Mouse (Mus musculus) cortical plate, adult 2 months (tissue): ENCODE measurements around the gene Ano2.
A peak's percentile ranks its signal among the peaks of the same experiment; 100 is the strongest.

Source experiments
- CTCF ChIP-seq: fragments of 200-500 bp; IDR thresholded peaks from 2 replicates; pipeline ENCODE4 v1.5.1; 2011; ENCODE audit warnings: mild to moderate bottlenecking, control low read depth, low read length; ENCODE audit not compliant: insufficient read depth; ENCODE audit errors: extremely low read depth
- POLR2A ChIP-seq: fragments of 200-500 bp; IDR thresholded peaks from 2 replicates; pipeline ENCODE4 v1.6.1; 2011; ENCODE audit warnings: mild to moderate bottlenecking, low read length, control low read depth; ENCODE audit not compliant: insufficient read depth; ENCODE audit errors: extremely low read depth

- TF ChIP-seq CTCF (peak; percentile 68), POLR2A (no peak)
Observed at GRCm38 (mm10) chr6:125661106-125661877, 28.9 kb upstream of the Ano2 start.
